Mouse (Mus musculus) ES-E14 (cell line): ENCODE measurements around the gene Cadps.

Source experiments
- CHD2 ChIP-seq: IDR thresholded peaks from 2 replicates; pipeline ENCODE4 v1.6.1; 2014; ENCODE audit warnings: mild to moderate bottlenecking, low read depth, low read length, inconsistent platforms
- ZNF384 ChIP-seq: IDR thresholded peaks from 2 replicates; pipeline ENCODE4 v1.6.1; 2012; ENCODE audit warnings: low read depth, low read length, inconsistent platforms

GRCm38 (mm10) chr14:12388192-12388795 is 434.6 kb downstream of the Cadps start:
- TF ChIP-seq ZNF384: no peak
- no peak for TF ChIP-seq CHD2
